Mouse (Mus musculus) retina, adult 2 months (tissue): ENCODE results near the gene Gsto1.
A peak's percentile ranks its signal among the peaks of the same experiment; 100 is the strongest.

ENCODE experiments used
- DNase-seq: peaks from one replicate; pipeline ENCODE4 v3.0.0-alpha.2; 2012; ENCODE audit warnings: low read depth, low spot score

The Gsto1 gene

GRCm38 (mm10) chr19:47857957-47858942, 3.5 kb downstream of the Gsto1 start:
- DNase-seq = no peak

DNA sequence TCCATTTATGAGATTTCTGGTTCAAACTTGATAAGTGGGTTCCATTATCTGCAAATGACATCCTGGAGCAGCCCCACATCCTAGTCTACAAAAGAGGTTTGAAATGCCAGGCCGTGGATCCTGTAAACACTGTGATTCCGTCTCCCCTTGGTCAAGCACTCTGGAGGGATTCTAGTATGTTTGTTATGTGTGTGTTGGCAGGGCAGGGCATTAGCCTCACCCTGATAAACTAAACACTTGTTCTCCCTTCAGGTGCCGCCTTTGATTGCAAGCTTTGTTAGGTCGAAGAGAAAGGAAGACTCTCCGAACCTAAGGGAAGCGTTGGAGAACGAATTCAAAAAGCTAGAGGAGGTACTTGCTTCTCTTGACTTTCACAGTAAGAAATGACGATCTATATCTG, 4.4 kb downstream of the Gsto1 start:
- no peak for DNase-seq

GRCm38 (mm10) chr19:47862581-47862980, 7.8 kb downstream of the Gsto1 start:
- DNase-seq = no peak

GRCm38 (mm10) chr19:47864051-47864450, 9.3 kb downstream of the Gsto1 start:
- no peak for DNase-seq

DNA sequence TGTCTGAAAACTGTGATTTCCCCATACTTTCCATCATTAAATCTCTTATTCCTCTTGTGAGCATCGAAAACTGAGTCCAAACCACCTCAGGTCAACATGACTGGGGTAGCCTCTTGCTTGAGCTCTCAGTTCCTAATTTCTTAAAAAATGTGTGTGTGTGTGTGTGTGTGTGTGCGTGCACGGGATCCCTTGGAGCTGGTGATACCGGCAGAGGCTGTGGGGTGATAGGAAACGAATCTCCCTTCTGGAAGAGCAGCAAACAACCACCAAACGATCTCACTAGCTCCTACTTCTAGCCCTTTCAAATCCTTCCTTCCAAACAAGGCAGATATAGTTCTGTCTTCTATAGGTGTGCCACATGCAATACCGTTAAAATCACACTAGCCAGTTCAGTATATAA, 10.0 kb downstream of the Gsto1 start:
- no peak for DNase-seq

- peak; percentile 87 for DNase-seq
Observed at GRCm38 (mm10) chr19:47865353-47865947, 10.7 kb downstream of the Gsto1 start, which contains the start of gene Gsto2. Gsto2 (plus strand) TSS chr19:47865534.

DNA sequence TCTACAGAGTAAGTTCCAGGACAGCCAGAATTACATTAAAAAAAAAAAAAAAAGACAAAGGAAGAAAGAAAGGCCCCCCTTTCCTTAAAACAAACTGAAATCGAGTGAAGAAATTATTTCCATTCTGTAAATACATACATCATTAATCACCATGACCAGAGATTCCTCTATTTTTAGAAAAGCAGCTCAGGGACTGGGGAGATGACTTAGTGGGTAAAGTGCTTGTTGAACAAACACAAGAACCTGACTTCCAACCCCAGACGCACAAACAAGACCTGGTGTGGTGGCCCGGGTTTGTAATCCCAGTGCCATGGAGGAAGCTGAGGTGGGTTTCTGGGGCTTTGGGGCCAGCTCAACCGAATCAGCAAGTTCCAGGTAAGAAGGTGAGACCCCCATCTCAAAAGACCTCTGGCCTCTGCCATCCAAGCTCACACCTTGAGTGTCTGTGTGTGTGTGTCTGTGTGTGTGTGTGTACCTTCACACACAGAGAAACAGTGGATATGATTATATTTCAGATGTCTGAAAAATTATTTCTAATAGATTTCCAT, 12.9 kb downstream of the Gsto1 start:
- DNase-seq = no peak

- DNase-seq = no peak
Observed at GRCm38 (mm10) chr19:47868951-47869350, 14.2 kb downstream of the Gsto1 start.

GRCm38 (mm10) chr19:47869516-47869915, 14.7 kb downstream of the Gsto1 start:
- DNase-seq = no peak

- DNase-seq = no peak
Observed at GRCm38 (mm10) chr19:47870102-47870666, 15.4 kb downstream of the Gsto1 start.

DNA sequence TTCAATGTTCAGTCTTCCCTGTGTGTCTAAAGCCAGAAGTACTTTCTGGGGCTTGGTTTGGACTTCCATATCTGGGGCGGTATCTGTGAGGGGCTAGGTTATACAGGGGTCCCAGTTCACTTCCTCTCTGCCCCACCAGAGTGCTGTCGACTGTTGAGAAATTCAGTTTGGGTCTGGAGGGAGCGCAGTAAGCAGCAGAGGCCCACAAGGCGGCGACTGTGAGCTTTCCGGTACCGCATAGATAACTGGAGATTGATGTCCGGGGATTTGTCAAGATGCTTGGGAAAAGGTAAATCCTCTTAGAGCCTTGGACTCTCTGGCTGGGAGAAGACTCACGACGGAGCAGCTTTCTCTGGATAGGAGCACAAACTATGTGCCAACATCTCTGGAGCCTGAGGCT, 16.7 kb downstream of the Gsto1 start:
- DNase-seq = no peak

DNA sequence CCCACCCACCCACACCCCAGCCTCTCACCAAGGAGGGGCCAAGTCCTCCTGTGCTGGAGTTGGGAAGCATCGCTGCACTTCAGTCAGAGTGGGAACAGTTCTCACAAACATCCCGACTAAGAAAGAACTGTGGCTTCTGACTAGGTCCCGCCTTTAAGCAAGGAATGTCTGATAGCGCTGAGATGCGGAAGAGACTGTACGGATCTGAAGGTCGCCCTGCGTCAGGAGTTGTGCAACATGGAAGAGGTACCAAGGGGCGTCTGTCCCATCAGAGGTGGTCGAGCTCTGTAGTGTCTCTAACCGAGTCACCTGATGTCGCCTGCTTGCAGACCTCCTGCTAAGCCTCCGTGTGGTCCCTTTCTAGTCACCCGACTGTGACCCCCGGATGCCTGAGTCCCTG, 21.5 kb downstream of the Gsto1 start:
- no peak for DNase-seq

DNA sequence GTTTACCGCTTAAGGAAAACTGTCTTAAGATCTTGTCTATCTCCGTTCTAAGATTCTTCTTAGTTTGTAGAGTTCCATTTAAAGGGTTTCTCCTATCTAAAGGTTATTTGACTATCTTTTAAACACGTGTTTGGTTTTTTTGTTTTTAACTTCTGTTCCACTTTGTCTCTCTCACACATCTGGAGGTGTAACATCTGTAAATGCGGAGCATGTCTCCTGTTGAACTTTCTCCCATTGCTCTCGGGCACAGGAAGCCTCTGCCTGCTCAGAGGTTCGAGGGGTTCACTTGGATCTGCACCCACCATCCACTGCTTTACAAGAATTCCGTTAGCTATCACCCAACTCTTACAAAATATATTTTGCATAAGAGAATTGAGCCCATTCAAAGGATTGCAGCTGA, 26.8 kb downstream of the Gsto1 start:
- no peak for DNase-seq

DNA sequence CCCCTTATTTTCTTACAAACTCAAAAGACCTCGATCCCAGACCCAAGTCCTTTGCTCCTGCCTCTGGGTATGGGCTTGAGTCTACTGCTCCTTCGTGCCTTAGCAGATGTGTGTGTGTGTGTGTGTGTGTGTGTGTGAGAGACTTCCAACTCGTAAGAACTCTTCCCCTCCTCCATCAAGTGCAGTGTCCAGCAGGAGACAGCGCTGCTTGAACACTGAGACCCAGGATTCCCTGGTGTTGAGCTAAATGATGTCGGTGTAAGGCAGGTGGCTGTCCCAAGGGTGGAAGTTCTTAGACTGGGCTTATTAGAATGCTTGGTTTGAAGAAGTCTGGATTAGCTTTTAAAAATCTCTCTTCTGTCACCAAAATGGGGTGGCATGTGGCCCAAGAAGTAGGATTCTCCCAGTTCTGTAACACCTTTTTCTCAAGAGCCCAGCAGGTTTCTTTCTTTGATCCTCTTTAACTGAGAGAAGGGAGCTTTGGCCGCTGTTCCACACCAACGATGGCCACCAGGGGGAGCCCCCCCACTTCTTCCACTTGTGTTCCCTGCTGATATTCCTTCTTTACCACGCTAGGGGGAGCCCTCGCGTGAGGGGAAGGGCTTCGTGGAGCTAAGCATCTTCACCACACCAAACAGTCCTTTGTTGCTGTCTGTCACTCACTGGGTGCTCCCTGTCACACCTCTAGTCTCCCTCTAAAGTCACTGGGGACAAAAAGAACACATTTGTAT, 27.5 kb downstream of the Gsto1 start:
- DNase-seq = peak; percentile 78

DNA sequence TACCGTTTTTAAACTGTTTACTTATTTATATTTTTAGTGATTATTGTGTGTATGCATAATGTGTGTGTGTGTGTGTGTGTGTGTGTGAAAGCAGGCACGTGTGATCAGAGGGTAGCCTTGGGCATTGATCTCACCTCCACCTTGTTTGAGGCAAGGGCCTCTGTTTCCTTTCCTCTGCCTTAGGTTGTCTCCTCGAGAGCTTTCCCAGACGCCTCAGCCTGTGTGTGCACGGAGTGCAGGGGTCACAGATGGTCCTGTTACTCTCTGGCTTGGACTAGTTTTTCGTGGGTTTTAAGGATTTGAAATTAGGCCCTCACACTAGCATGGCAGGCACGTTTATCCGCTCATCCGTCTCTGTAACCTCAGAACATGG, 28.1 kb downstream of the Gsto1 start:
- no peak for DNase-seq

GRCm38 (mm10) chr19:47884296-47885085, 29.7 kb downstream of the Gsto1 start:
- no peak for DNase-seq

DNA sequence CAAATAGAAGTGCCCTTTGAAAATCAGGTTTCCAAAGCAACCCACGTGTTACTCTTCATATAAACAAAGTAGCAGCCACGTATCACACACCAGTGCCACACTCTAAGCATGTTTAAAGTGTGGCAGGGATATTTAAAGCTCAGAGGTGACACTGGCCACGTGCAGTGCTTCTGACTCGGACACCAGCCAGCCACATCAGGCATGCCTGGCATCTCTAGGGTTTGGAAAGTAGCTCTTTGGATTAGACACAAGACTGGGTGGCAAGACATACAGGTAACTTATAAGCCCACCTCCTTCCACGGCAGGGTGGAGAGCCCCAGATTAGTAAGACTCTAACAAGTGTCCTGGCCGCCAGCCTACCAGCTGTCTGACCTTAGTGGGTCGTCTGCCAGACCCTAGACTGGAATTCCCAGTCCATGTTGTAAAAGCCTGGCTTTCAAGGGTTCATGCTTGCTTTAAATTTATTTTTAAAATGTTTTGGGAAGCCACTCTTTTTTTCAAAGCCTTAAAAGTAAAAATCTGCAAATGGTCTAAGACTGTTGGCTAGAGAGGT, 30.5 kb downstream of the Gsto1 start:
- DNase-seq = no peak

DNA sequence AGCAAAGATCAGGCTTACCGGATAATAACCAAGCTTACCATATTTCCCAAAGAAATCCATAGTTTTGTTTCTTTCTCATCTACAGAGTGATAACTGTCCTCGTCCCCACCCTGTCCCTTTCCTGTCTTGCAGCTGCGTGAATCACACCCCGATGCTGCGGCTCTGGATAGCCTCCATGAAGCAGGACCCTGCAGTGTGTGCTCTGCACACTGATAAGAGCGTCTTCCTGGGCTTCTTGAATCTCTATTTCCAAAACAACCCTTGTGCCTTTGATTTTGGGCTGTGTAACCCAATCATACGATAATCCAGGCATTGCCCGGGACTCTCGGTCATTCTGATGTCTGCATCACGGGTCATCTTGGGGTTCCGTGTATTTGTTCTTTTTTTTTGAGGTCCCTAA, 31.1 kb downstream of the Gsto1 start:
- no peak for DNase-seq

GRCm38 (mm10) chr19:47886617-47887016, 31.8 kb downstream of the Gsto1 start:
- DNase-seq = no peak

DNA sequence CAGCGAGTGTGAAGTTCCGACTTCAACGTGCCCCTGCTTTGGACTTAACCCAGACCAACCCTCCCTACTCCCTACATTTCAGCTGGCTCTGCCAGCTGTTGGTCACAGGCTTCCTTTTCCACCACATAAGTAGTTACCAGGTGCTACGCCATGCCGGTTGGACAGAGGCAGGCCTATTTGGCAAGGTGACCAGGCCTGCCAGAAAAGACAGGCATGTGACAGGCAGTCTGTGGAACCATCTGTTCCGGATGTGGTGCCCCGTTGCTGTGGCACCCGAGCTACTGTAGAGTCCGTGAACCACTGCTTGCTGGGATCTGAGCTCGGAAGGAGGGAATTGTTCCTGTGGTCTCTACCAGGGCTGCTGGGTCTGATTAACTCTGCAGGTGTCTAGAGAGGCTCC, 32.6 kb downstream of the Gsto1 start:
- no peak for DNase-seq

GRCm38 (mm10) chr19:47888037-47888436, 33.3 kb downstream of the Gsto1 start:
- DNase-seq = no peak
